Mouse (Mus musculus): ENCODE measurements at regions not wholly inside any gene's neighbourhood (a gene's known extent, or its start where the extent isn't known, plus 50 kb on each side); places are given as distances from the start of the nearest gene placed in this dataset.

- Histone ChIP-seq H3K27ac (ENCODE audit: insufficient read depth, low read depth) (no peak overlapping the region), H3K9me3 (replicated peaks; ENCODE audit: low read length) (no peaks in the 10 kb centered on the region), H3K36me3 (replicated peaks in 1 of 2; ENCODE audit: control insufficient read depth in 1 of 2, insufficient read depth in 1 of 2, low read length in 1 of 2) (no peaks in the 10 kb centered on the region), H3K4me2 (ENCODE audit: insufficient read depth, low read depth, poor library complexity, severe bottlenecking) (no peak overlapping the region), H3K79me2 (replicated peaks; ENCODE audit: control insufficient read depth, extremely low read depth, insufficient read depth, poor library complexity, severe bottlenecking) (no peaks in the 10 kb centered on the region), H3K27me3 (replicated peaks) (no peaks in the 10 kb centered on the region), H3K4me1 (ENCODE audit: control insufficient read depth in 1 of 2, insufficient read depth in 2 of 2) (no peaks in the 10 kb centered on the region), H3K4me3 (replicated peaks in 1 of 3; ENCODE audit: low read depth in 2 of 3, low read length in 2 of 3, poor library complexity in 1 of 3) (no peak overlapping the region), H3K9ac (ENCODE audit: insufficient read depth, low read depth) (no peak overlapping the region)
- DNase-seq (ENCODE audit: extremely low read depth): no peak
- in situ Hi-C loops (cut with MboI; ENCODE audit: low pct_ligation_motif_present, low pct_unique_long_range_greater_than_20kb, low sequenced_read_pairs): no loop called here
- dilution Hi-C loops (cut with MboI; ENCODE audit: extremely low pct_ligation_motif_present, extremely low pct_unique_long_range_greater_than_20kb, low sequenced_read_pairs): no loop called here
- no peak for TF ChIP-seq RAD21 (IDR thresholded peaks at IDR 0.05; ENCODE audit: low read depth, low read length)
- no peak for TF ChIP-seq ZC3H11A (IDR thresholded peaks at IDR 0.05; ENCODE audit: low read depth, low read length)
- TF ChIP-seq SIN3A (IDR thresholded peaks at IDR 0.05; ENCODE audit: low read length): no peak
- TF ChIP-seq PAX5 (IDR thresholded peaks at IDR 0.05; ENCODE audit: low read length): no peak
- TF ChIP-seq TCF12 (IDR thresholded peaks at IDR 0.05; ENCODE audit: low read depth, low read length): no peak
- TF ChIP-seq JUN (IDR thresholded peaks at IDR 0.05; ENCODE audit: insufficient read depth, low read depth, low read length): no peak
- no peak for TF ChIP-seq TBP (conservative IDR thresholded peaks at IDR 0.05; ENCODE audit: low read depth, low read length)
- TF ChIP-seq MXI1 (IDR thresholded peaks at IDR 0.05; ENCODE audit: low read depth, low read length): no peak
- TF ChIP-seq USF2 (conservative IDR thresholded peaks at IDR 0.05; ENCODE audit: low read depth, low read length): no peak
- no peak for TF ChIP-seq SMC3 (IDR thresholded peaks at IDR 0.05; ENCODE audit: low read depth, low read length)
- no peak for TF ChIP-seq ZMIZ1 (IDR thresholded peaks at IDR 0.05; ENCODE audit: low read depth, low read length)
- TF ChIP-seq NELFE (IDR thresholded peaks at IDR 0.05; ENCODE audit: low read depth, low read length): no peak
- no peak for TF ChIP-seq HCFC1 (IDR thresholded peaks at IDR 0.05; ENCODE audit: low read depth, low read length)
- TF ChIP-seq ELF1 (IDR thresholded peaks at IDR 0.05; ENCODE audit: low read depth, low read length): no peak
- TF ChIP-seq JUND (conservative IDR thresholded peaks at IDR 0.05; ENCODE audit: low read depth, low read length): no peak
- TF ChIP-seq MEF2A (IDR thresholded peaks at IDR 0.05; ENCODE audit: borderline replicate concordance, low read depth, low read length): no peak
- TF ChIP-seq GABPA (IDR thresholded peaks at IDR 0.05; ENCODE audit: insufficient replicate concordance, low read depth, low read length): no peak
- TF ChIP-seq ZNF384 (IDR thresholded peaks at IDR 0.05; ENCODE audit: low read depth, low read length): no peak
- TF ChIP-seq MYC (IDR thresholded peaks at IDR 0.05; ENCODE audit: low read depth, low read length): no peak
- TF ChIP-seq CHD1 (IDR thresholded peaks at IDR 0.05; ENCODE audit: low read depth, low read length): no peak
Observed at GRCm38 (mm10) chr2:146565693-146566092, 53.5 kb upstream of the Ralgapa2 start.

GRCm38 (mm10) chr2:146568171-146568842 lies 56.2 kb upstream of the Ralgapa2 start:
- in situ Hi-C loops (cut with MboI; ENCODE audit: low pct_ligation_motif_present, low pct_unique_long_range_greater_than_20kb, low sequenced_read_pairs): no loop called here
- H3K79me2 ChIP-seq (replicated peaks; ENCODE audit: control insufficient read depth, extremely low read depth, insufficient read depth, poor library complexity, severe bottlenecking): no peaks in the 10 kb centered on the region
- no peaks in the 10 kb centered on the region for H3K27me3 ChIP-seq (replicated peaks)
- dilution Hi-C loops (cut with MboI; ENCODE audit: extremely low pct_ligation_motif_present, extremely low pct_unique_long_range_greater_than_20kb, low sequenced_read_pairs): no loop called here
- no peak overlapping the region for H3K4me3 ChIP-seq (replicated peaks in 1 of 3; ENCODE audit: low read depth in 2 of 3, low read length in 2 of 3, poor library complexity in 1 of 3)
- H3K27ac ChIP-seq (ENCODE audit: insufficient read depth, low read depth): no peak overlapping the region
- H3K9ac ChIP-seq (ENCODE audit: insufficient read depth, low read depth): no peak overlapping the region
- DNase-seq (ENCODE audit: extremely low read depth): no peak
- no peaks in the 10 kb centered on the region for H3K36me3 ChIP-seq (replicated peaks in 1 of 2; ENCODE audit: control insufficient read depth in 1 of 2, insufficient read depth in 1 of 2, low read length in 1 of 2)
- H3K9me3 ChIP-seq (replicated peaks; ENCODE audit: low read length): no peaks in the 10 kb centered on the region
- no peak overlapping the region for H3K4me2 ChIP-seq (ENCODE audit: insufficient read depth, low read depth, poor library complexity, severe bottlenecking)
- no peaks in the 10 kb centered on the region for H3K4me1 ChIP-seq (ENCODE audit: control insufficient read depth in 1 of 2, insufficient read depth in 2 of 2)
- no peak for TF ChIP-seq ZC3H11A (IDR thresholded peaks at IDR 0.05; ENCODE audit: low read depth, low read length)
- TF ChIP-seq USF1 (IDR thresholded peaks at IDR 0.05; ENCODE audit: low read depth, low read length): no peak
- no peak for TF ChIP-seq NELFE (IDR thresholded peaks at IDR 0.05; ENCODE audit: low read depth, low read length)
- TF ChIP-seq TBP (conservative IDR thresholded peaks at IDR 0.05; ENCODE audit: low read depth, low read length): no peak
- no peak for TF ChIP-seq RCOR1 (conservative IDR thresholded peaks at IDR 0.05; ENCODE audit: low read depth, low read length)
- TF ChIP-seq ZMIZ1 (IDR thresholded peaks at IDR 0.05; ENCODE audit: low read depth, low read length): no peak
- TF ChIP-seq USF2 (conservative IDR thresholded peaks at IDR 0.05; ENCODE audit: low read depth, low read length): no peak
- no peak for TF ChIP-seq JUN (IDR thresholded peaks at IDR 0.05; ENCODE audit: insufficient read depth, low read depth, low read length)
- no peak for TF ChIP-seq HCFC1 (IDR thresholded peaks at IDR 0.05; ENCODE audit: low read depth, low read length)
- no peak for TF ChIP-seq ZKSCAN1 (IDR thresholded peaks at IDR 0.05; ENCODE audit: borderline replicate concordance, low read depth, low read length)
- TF ChIP-seq JUND (conservative IDR thresholded peaks at IDR 0.05; ENCODE audit: low read depth, low read length): no peak
- TF ChIP-seq PAX5 (IDR thresholded peaks at IDR 0.05; ENCODE audit: low read length): no peak
- TF ChIP-seq MAZ (IDR thresholded peaks at IDR 0.05; ENCODE audit: low read depth, low read length): no peak
- no peak for TF ChIP-seq POLR2AphosphoS2 (IDR thresholded peaks at IDR 0.05; ENCODE audit: low read depth, low read length)

Measured in CH12.LX (cell line).